Mouse (Mus musculus) gastrocnemius, postnatal 4 days (tissue): ENCODE data around the gene Pdzd7. TPM values are rescaled to one million over a fixed set of nuclear protein-coding genes. Genes with fewer than 3 reads are reported as not detected.

Source experiments
- DNase-seq, 2 experiments: peaks; one replicate each; pipeline ENCODE4 v3.0.0; 2021 to 2022; ENCODE audit warnings: low spot score in 2 of 2, mixed read lengths in 2 of 2
- total RNA-seq, 2 experiments: library from RNA; stranded (reverse); gene quantifications; 2 replicates each; pipeline ENCODE4 v1.2.3; 2021

The Pdzd7 gene
- total RNA-seq, 2 experiments from 2014 or later, result 1.2 to 2.0 TPM

DNA sequence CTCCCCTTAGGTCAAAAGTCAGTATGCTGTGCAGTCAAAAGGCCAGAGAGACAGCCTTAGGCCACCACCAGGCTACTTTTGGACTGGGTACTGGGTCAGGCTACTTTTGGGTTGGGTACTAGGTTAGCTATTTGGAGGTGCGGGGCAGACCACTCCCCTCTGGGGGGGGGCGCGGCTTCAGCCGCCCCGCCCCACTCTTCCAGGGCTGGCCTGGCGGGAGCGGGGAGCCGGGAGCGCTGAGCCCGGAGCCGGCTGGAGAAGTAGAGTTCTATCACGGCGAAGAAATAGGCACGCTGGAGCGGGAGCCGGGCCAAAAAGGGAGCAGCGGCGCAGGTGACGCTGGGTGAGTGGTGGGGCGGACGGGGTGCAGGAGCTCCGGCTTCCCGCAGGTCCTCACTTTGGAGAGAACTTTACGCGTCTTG is 30.5 kb downstream of the Pdzd7 start:
- peak in 1 of 2 experiments; percentile 68 for DNase-seq

DNA sequence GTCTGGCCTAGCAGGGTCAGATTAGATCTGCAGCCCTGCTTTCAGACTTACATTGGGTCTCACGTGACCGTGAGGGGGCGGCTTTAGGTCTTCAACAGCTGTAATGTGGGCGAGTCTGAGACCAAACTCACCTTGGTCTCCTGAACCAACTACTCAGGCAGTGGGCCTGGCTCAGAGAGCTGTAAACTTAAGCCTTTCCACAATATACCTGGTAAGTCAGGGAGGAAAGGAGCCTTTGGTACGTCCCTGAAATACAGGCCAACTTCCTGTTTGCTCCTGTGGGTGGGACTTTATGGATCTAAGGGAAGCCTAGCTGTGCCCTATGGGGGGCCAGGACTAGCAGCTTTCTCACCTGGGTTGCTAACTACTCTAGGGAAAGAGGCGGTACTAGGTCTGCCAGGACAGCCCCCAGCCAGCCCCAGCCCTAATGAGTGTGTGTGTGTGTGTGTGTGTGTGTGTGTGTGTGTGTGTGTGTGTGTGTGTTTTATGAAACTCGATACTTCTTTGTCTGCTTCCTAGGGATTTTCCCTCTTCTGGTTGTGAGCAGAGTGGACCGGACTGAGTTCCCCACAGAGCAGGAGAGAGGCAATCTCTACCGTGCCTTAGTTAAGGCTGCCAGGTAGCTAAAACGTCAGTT is 31.1 kb downstream of the Pdzd7 start, which contains the start of gene Lzts2:
TSS of gene Lzts2 (plus strand) at position 80 of the 637 bp plus-strand sequence.
- no peak for DNase-seq

DNA sequence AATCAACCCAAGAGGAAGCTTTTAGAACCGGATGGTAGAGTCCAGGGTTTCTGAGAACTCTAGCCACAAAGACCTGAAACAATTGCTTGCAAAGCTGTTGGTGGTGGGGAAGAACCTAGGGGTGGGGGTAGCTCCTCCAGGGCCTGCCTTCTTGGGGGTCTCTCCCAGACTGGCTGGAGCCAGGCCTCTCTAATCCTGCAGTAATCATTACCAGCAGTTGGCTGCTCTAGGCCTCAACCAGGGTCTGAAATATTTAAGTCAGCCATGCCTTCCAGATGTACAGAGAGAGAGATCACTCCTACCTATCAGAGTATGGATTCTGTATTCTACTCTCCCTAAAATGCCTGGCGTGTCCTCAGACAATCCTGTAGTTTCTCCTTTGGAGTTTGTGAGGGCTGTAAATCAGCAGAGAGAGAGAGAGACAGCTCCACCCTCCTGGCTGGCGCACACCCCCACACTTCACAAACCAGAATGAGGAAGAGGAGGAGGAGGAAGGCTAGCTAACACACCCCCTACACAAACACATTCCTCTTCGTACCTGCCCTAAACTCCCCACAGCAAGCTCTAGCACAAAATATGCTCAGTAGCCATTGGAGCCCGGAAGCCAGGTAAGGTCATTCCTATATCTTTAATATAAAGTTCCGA is 31.8 kb downstream of the Pdzd7 start:
- no peak for DNase-seq

DNA sequence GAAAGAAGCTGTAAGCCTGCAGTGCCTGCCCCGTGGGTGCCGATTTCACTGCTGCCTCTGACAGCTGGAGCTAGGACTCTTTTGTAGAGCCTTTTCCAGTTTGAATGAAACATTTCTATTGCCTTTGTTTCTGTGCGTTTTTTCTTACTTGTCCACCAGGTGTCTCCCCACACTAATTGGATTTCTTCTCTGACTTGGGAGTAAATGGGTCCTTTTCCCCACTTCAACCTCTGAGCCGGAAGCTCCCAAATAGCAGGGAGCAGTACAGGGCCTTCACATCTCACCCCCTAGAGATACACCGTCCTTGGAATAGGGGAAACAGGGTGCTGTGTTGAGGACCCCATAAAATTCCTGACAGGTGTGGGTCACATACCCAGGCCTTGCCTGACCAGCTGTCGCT is 32.9 kb downstream of the Pdzd7 start:
- no peak for DNase-seq

DNA sequence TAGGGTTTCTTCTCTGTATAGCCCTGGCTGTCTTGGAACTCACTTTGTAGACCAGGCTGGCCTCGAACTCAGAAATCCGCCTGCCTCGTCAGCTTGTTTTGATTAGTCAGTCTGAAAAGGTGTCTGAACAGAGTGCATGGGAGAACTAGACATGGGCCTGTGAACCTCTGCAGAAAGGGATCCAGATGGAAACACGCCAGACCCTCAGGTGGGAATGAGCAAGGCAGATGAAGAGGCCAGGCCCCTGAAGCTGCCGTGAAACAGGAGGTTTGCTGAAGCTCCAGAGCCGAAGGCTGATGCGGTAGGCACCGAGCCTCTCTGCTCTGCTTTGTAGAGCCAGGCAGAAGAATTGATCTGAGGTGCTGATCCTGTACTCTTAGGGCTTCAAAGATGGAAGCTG is 33.3 kb downstream of the Pdzd7 start:
- DNase-seq, result no peak

DNA sequence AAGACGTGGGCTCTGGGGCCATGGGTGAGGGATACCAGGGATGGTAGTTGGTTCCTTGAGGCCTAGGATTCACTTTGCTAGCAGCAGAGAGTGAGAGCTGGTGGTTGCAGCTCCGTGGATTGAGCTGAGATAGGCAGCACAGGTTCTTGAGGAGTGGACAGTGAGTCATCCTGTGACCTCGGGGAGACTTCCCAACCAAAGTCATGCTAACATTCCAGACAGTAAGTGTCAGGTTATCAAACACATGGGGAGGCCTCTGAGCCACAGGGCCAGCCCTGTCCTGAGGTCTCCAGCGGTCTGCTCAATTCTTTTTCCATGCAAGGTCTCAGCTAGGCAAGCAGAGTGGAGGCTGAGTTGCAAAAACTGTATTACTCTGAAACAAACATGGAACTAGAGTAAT is 34.9 kb downstream of the Pdzd7 start:
- no peak for DNase-seq

DNA sequence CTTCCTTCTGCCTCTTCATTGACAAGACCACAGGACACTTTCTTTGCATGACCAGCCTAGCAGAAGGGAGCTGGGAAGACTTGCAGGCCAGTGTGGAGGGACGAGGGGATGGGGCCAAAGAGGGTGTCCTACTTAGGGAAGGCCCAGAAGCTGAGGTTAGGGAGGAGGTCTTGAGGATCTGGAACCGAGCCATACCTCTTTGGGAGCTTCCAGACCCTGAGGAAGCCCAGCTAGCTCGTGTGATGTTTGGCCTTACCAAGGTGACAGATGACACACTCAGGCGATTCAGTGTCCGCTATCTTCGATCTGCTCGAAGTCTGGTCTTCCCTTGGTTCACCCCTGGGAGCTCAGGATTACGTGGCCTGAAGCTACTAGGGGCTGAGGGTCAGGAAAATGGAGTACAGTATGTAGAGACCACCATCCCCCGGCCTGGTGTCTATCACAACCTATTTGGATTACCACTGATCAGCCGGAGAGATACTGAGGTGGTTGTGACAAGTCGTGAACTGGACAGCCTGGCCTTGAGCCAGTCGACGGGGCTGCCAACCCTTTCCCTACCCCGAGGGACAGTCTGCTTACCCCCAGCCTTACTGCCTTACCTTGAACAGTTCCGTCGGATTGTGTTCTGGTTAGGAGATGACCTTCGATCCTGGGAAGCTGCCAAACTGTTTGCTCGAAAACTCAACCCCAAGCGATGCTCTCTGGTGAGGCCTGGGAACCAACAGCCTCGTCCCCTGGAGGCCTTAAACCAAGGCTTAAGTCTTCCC is 37.9 kb downstream of the Pdzd7 start:
- DNase-seq, result no peak

DNA sequence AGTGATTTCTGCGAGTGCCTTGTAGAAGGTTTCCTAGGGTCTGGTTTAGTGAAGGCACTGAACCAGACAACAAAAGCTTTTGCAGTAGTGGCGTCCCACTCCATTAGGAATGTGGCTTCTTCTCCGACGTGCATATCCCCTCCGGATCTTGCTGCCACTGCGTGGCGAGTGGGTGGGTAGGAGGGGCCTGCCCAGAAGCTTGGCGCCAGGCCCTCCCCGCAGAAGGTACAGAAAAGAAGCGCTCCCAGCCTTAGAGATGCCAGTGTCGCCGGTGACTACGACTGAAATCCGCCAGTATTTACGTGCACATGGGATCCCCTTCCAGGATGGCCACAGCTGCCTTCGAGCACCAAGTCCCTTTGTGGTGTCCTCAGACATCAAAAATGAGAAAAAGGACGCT is 38.5 kb downstream of the Pdzd7 start:
- no peak for DNase-seq

GRCm38 (mm10) chr19:45005957-45006712 is 39.4 kb downstream of the Pdzd7 start, which contains the start of gene Mrpl43:
Gene Mrpl43, minus strand, starts transcription at chr19:45006442.
- peak; percentile 98 for DNase-seq

GRCm38 (mm10) chr19:45005444-45005843 is 40.1 kb downstream of the Pdzd7 start, which contains the start of gene Twnk:
Gene Twnk, plus strand, starts transcription at chr19:45005663.
- DNase-seq, result no peak

GRCm38 (mm10) chr19:45003740-45004516 is 41.6 kb downstream of the Pdzd7 start:
- no peak for DNase-seq

GRCm38 (mm10) chr19:45002301-45002700 is 43.2 kb downstream of the Pdzd7 start:
- no peak for DNase-seq

DNA sequence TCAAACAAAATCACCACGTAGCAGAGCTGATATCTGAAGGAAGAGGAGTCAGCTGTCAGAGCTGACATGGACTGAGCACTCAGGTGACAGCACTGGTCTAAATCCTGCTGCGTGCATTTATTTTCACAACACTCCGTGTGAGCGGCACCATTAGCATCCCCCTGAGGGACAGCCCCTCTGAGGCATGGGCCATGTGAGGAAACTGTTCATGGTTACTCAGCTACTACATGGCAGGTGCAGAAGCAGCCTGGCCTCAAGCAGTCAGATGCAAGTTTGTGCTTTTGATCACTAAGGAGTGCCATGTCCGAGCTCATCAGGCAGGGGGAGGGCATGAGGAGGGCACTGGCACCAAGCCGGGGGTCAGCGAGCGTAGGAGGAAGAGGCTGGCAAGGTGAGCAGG is 45.9 kb downstream of the Pdzd7 start:
- no peak for DNase-seq

DNA sequence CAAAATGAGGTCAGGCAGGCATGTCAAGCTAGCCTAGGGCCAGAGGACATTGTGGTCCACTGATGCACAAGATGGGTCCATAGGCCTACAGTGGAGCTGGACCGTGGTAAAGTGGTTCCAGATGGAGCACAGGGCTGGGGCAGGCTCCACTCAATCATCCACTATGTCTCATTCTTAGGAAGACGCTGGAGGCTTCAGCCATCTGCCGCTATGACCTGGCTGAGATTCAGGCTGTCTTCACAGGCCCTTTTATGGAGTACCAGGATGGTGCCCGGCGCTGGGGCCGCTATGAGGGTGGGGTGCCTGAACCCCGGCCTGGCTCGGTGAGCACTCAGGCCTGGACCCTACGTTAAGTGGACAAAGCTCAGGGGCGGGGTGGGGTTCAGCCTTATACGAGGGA is 47.7 kb downstream of the Pdzd7 start:
- no peak for DNase-seq

- no peak for DNase-seq
Observed at GRCm38 (mm10) chr19:44992712-44993111, 52.8 kb downstream of the Pdzd7 start.

GRCm38 (mm10) chr19:44992246-44992645 is 53.3 kb downstream of the Pdzd7 start:
- DNase-seq, result no peak

DNA sequence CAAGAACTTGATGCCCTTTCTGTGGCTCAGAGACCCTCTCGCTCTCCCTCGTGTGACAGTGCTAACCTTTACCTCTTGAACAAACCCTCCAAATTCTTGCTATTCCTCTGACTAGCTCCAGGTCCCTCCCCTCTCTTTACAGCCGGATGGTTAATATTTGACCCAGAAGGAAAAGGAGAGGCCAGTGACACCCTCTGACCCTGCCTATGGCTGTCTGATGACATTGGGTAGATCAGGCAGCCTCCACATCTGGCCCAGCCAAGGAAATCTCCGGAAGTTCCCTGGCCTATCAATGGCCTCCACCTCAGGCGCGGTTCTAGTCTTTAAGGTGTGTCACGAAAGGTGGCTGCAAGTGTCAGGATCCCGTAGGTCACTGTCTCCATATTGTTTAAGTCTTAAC is 54.5 kb downstream of the Pdzd7 start:
- DNase-seq, result no peak

GRCm38 (mm10) chr19:44989567-44990495 is 55.7 kb downstream of the Pdzd7 start:
- no peak for DNase-seq

GRCm38 (mm10) chr19:44988831-44989566 is 56.5 kb downstream of the Pdzd7 start, which contains the start of gene Sema4g:
Gene Sema4g, plus strand, starts transcription at chr19:44989101.
- no peak for DNase-seq
